Mouse (Mus musculus): ENCODE results near the gene Smagp. TPM values are rescaled to one million over a fixed set of nuclear protein-coding genes. Genes with fewer than 3 reads are reported as not detected.

The Smagp gene
- polyA plus RNA-seq (2012; rRNA removed; ENCODE audit: low replicate concordance) = 43.6 and 51.9 TPM in 2 replicates

DNA sequence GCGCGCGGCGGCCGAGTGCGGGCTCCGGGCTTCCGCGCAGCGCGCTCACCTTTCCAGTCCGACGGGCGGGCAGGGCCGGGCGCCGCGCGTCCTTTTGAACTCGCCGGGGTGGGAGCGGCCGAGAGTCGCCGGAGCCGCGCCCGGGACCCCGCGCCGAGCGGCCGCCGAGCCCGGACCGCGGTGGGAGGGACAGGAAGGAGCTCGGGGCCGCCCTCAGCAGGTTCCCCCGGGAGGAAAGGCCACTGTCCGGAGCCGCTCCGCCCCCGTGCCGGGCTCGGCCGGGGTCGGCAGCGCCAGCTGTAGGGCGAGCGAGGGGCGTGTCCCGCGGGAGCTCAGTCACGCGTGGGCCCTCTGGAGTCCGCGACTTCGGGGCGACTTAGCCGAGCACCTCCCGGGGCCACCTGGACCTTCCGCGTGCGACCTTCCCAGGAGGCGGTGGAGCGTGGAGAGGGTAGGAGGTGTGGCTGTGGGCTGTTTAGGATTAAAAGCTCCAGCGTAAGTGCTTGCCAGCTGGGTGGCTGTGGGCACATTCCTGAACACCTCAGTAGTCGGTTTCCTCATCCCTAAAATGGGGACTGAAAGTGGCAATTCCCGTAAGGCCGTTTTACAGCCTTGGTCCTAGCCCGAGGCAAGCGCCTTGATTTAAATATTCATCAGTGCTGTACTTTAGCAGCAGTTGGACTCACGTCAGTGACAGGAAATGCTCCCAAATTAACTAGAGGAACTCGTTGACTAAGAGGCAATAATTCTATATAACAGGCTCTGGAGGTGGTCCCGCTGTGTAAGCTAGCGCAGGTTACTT is at the start of gene Smagp:
Smagp (minus strand) TSS at position 241 of the 802 bp plus-strand sequence.

DNA sequence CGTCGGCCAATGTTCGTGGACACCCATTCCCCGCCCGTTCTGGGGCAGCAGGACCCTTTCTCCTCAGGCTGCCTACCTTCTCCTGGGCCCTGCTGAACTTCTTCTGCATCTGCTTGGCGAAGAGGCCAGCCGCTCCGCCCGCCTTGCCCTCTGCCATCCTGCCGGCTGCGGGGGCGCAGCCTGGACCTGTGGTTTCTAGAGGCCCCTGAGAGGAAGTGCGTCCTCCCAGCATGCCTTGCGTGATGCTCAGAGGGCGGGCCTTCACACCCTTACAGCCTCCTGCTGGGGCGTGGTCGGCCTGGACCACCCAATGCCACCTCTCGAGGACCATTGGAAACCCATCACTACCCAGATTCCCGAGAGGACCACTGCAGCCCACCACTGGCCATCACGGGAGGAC is 32.6 kb upstream of the Smagp start, which contains the start of gene Bin2:
Bin2 (minus strand) TSS at position 217 of the 400 bp plus-strand sequence.

DNA sequence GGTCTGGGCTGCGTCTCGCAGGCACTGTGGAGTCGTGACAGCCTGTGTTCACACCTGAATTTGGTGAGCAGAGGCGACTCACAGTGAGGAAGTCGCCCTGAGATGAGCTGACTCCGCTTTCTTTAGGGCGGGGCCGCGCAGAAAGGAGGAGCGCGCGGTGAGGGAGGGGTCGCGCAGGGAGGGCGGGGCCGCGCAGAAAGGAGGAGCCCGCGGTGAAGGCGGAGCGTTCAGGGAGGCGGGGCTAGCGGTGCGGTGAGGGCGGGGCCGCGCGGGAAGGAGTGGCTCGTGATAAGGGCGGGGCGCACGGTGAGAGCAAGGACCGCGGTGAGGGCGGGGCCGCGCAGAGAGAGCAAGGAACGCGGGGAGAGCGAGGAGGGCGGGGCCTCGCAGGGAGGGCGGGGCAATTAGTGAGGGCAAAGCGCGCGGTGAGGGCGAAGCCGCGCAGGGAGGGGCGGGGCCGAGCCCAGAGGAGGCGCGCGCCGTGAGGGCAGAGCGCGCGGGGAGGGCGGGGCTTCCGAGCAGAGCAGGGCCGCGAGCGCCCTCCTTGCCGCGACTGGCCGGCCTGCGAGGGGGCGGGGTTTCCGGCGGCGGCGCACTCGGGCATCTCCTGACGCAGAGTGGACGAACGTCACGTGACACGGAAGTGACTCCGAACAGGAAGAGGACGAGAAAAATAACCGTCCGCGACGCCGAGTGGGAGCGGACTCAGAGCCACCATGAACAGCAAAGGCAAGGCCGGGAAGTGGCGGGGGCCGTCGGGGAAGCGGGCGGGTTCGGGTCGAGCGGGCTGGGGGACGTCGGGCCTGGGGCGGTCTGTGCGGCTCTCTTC is 21.5 kb downstream of the Smagp start, which contains the start of gene Dazap2:
Dazap2 (plus strand) TSS at position 354 of the 829 bp plus-strand sequence.

DNA sequence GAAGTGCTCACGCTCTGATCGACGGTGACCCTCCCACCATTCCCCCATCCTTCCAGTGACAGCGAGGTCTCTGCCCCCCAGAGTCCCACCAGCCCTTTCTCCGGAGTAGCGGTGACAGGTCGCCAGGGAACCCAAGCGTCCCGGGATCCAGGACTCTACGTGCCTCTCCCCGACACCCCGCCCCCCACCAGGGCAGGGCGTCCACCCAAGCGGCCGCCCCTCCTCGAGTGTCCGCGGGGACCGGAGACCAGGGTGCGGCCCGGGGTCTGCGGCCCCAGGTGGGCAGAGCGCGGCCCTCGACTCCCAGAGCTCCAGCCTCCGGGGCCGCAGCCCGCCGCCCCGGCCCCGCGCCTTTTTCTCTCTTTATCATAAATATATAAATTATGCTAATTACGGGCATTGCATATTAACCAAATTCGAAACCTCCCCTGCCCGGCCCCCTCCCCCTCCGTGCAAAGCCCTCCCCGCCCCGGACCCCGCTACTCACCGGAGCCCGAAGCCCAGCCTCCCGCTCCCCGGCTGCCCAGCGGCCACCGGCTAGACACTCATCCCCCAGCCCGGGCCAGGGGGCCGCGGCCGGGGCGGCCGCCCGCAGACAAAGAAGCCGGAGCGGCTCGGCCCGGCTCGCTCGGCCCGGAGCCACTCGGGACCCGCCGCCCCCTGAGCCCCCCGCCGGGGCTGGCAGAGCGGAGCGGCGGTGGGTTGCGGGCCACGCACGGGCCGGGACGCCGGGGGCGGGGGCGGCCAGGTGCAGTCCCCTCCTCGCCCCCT is 37.3 kb downstream of the Smagp start, which contains the start of gene Pou6f1:
Pou6f1 (minus strand) TSS at position 709 of the 771 bp plus-strand sequence.

Other genes with a start within 250 kb of the Smagp start
- gene Gm5475, start 214.8 kb downstream of the Smagp start, polyA plus RNA-seq (2012; rRNA removed; ENCODE audit: low replicate concordance) = not detected in 2 replicates
- 38.9 and 55.0 TPM in 2 replicates for gene Slc11a2, start 211.9 kb downstream of the Smagp start, polyA plus RNA-seq (2012; rRNA removed; ENCODE audit: low replicate concordance)
- gene Letmd1, start 167.9 kb downstream of the Smagp start, polyA plus RNA-seq (2012; rRNA removed; ENCODE audit: low replicate concordance) = 92.1 and 133 TPM in 2 replicates
- 3.7 and 6.8 TPM in 2 replicates for gene Csrnp2, start 141.5 kb downstream of the Smagp start, polyA plus RNA-seq (2012; rRNA removed; ENCODE audit: low replicate concordance)
- 9.0 and 18.5 TPM in 2 replicates for gene Tfcp2, start 84.9 kb downstream of the Smagp start, polyA plus RNA-seq (2012; rRNA removed; ENCODE audit: low replicate concordance)
- 25.9 and 36.4 TPM in 2 replicates for gene Pou6f1, start 37.0 kb downstream of the Smagp start, polyA plus RNA-seq (2012; rRNA removed; ENCODE audit: low replicate concordance)
- 511 and 671 TPM in 2 replicates for gene Dazap2, start 21.6 kb downstream of the Smagp start, polyA plus RNA-seq (2012; rRNA removed; ENCODE audit: low replicate concordance)
- 2.9 and 6.6 TPM in 2 replicates for gene Bin2, start 32.6 kb upstream of the Smagp start, polyA plus RNA-seq (2012; rRNA removed; ENCODE audit: low replicate concordance)
- gene Cela1, start 51.0 kb upstream of the Smagp start, polyA plus RNA-seq (2012; rRNA removed; ENCODE audit: low replicate concordance) = 21.9 and 86.1 TPM in 2 replicates
- 0.52 and 1.5 TPM in 2 replicates for gene Galnt6, start 92.4 kb upstream of the Smagp start, polyA plus RNA-seq (2012; rRNA removed; ENCODE audit: low replicate concordance)
- gene Slc4a8, start 124.8 kb upstream of the Smagp start, polyA plus RNA-seq (2012; rRNA removed; ENCODE audit: low replicate concordance) = 1.8 and 4.7 TPM in 2 replicates
- 0.32 and 0.80 TPM in 2 replicates for gene Scn8a, start 232.9 kb upstream of the Smagp start, polyA plus RNA-seq (2012; rRNA removed; ENCODE audit: low replicate concordance)